Mouse (Mus musculus) lung, postnatal 4 days (tissue): ENCODE measurements around the gene Tpi1.
"Not testable (repeated sequence)": the region's sequence is repeated elsewhere in the genome, so short reads cannot be mapped to it uniquely, and the experiment has no call there.

ENCODE experiments used
- DNase-seq, 2 experiments: peaks; one replicate each; pipeline ENCODE4 v3.0.0; 2021

The Tpi1 gene

DNA sequence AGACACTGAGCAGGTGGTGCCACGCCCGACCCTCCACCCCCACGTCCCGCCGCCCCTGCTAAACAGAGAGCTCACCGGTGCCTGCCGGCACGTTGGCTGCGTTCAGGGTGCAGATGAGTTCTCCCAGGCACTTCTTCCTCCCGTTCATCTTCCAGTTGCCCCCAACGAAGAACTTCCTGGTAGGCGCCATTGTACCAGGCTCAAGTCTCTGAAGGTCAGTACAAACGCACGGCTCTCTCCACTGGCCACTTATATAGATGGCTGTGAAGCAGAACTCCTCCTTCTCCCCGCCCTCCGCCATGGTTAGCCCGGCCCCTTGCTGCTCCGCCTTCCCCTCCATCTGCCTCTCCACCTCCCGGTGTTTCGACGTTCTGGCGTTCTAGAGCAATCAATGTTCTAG, at the start of gene Tpi1:
TSS of gene Tpi1 (minus strand) at position 364 of the 400 bp plus-strand sequence.
- peak; percentile 93 to 94 for DNase-seq

- DNase-seq, result no peak
These were observed 49.1 kb upstream of the Tpi1 start for GRCm38 (mm10) chr6:124863125-124863657.

DNA sequence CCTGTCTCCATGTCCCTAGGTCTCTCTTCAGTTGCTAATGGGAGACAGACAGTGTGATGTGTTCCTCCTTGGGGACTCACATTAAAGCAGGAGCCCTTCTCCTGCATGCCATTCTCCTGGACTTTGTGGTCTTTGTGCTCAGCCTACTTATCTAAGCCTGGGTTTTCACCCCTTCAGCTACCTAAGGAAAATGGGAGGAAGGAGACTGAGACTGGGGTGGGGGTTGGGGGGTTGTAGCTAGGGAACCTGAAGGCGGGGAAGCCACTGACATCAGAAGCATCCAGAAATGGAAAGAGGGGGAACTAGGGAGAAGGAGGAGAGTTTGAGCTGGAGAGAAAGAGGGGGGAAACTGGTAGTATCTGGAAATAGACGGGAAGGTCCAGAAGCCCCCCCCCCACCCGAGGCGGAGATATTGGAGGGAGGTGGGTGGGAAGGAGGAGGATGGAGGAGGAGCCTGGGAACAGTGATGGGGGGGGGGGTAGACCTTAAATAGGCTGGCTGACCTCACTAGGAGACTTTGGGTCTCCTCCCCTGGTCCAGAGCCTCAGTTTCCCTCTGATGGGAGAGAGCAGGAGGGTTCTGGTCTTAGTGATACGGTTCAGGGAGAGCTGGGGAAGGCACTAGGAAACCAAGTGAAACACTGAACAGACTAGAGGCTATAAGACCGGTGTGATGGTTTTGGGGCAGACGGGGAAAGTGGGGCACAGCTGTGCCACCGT, 48.5 kb upstream of the Tpi1 start:
- DNase-seq, result no peak

GRCm38 (mm10) chr6:124861802-124862201, 47.7 kb upstream of the Tpi1 start:
- no peak for DNase-seq

GRCm38 (mm10) chr6:124861266-124861665, 47.2 kb upstream of the Tpi1 start:
- DNase-seq, result no peak

- DNase-seq, result no peak
These were observed 46.4 kb upstream of the Tpi1 start for GRCm38 (mm10) chr6:124860511-124860910.

DNA sequence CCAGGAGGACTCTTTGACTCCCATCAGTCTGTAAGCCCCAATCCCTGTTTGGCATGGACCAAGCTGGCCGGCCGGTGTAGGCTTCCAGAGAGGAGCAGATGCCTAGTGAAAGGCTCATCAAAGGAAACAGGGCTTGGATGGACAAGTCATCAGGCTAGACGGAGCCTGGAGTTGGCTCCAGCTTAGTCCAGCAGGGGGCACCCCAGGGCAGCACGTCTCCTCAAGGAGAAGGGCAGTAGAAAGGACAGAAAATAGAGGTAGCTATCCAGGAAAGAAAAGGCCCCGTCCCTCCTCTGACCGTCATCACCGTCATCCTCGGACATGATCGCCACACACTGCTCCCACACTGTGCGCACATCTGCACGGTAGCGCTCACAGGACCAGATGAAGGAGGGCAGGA, 45.6 kb upstream of the Tpi1 start:
- peak; percentile 82 to 90 for DNase-seq

DNA sequence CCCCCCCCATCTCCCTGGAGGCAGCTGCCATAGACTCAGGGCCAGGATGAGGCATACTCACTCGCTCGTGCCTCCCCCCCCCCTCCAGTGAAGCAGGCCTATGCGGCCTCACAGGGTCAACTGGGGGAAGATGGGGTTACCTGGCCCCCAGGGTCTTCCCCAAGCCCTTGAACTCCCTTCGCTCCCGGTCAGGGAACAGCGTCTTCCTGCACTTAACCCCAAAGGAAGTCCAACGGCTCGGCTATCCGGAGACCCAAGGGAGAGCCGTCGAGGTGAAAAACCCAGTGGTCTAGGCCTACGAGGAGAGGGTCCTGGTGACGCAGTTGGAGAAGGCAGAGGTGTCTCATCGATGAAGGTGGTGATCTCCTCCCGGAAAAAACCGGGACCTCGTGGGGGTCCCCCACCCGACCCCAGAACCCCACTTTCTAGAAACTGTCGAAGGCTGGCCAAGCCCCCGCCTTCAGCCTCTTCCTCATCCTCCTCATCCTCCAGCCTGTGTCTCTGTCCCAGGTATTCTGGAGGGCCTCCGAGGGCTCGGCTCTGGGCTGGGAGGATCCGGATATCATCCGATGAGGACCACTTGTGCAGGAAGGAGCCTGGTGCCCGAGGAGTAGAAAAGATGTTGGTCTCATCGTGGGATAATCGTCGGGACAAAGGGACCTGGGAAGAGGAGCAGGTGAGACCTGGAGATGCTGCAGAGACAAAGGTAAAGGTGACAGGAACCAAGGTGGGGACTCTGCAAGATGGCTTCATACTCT, 44.6 kb upstream of the Tpi1 start:
- no peak for DNase-seq

DNA sequence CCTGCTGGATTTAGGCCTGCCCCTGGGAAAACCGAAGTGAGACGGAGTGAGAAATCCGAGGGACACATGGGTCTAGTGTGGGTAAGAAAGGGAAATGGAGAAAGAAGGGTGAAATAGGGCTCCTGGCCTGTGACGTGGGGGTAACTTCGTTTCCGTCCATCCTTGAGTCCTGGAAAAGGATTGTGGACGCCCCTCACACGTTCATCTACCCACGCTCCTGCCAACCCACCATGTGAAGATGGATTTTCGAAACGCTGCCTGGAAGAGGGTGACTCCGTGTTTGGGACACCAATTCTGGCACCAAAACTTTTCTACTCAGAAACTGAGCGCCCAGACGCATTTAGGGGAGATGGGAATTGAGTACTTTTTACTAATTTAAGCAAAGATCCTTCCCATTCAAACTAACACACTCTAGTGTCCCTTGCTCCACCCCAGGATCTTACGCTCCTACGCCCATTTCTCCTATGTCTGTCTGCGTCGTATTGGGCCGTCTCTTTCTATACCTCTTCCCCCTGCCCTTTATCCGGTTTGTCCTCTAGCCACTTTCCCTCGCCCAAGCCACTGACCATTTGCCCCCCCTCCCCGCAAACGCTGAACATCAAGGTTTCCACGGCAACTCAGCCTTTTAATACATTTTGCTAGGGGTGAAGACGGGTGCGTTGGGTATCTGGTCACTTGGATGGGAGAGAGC, 43.9 kb upstream of the Tpi1 start:
- no peak for DNase-seq

DNA sequence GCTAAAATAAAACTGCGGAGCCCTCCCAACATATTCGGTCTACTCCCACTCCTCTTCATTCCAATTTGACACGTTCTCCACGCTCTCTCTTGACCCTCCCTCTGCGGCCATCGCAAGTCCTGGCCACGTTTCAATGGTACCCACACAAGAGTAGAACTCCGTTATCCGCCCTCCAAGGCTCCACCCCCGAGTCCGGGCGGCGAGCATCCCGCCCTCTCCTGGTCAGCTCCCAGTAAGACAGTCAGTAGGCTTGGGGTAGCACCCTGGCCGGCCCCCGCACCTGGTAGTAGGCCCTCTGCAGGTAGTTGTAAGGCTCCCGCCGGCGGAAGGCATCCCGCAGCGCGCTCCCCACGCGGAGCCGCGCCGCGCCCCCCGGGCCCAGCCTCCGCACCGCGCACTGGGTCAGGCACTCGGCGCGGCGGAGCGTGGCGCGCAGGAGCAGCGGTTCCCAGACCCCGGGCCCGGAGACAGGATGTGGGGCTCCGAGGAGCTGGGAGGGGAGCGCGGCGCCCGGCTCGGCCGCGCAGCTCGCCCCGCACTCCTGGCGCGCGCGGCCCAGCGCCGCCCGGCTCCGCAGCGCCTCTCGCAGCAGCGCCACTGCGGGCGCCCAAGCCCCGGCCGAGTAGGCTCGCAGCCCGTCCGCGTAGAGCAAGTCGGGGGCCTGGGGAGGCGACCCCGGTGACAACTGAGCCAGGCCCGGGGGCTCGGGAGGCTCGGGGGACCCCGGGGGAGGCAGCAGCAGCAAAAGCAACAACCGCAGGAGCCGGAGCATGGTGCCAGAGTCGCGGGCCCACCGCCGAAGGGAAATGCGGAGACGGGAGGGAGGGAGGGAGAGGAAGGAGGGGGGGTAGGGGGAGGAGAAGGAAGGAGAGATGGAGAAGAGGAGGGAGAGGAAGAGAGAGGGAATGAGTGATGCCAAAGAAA, 43.1 kb upstream of the Tpi1 start, which contains the start of gene P3h3:
TSS of gene P3h3 (minus strand) at position 837 of the 924 bp plus-strand sequence.
- peak; percentile 87 to 88 for DNase-seq

DNA sequence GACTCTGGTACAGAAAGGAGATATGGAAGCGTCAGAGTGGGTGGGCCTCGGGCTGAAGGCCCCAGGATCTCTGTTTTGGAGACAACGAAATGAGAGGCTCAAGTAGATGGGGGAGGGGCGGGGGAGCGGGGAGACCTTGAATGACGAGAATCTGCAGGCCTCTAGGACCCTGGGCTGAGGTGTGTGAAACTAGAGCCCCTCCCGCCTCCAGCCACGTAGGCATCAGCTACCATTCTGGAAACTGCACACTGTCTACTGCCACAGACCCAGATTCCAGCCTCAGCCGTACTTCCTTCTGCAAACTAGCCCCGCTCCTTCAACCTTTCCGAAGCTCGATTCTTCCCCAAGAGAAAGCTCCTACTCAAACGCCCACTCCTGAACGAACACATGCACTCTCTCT, 42.2 kb upstream of the Tpi1 start:
- no peak for DNase-seq

DNA sequence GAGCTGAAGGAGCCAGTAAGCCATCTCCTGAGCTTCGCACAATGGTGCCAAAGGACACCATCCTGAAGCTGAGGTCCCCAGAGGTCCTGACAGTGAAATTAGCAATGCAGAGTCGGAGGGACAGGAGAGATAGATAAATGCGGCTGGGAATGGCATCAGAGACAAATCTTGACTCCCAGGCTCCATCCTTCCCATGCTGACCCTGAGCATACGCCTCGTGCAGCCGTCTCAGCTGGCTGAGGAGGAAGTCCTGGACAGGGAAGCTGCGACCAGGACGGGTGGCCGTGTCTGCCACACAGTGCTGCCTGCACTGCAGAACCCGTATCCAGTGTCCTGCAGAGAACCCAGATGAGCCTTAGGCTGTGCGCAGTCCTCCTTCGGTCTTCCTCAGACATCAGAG, 40.6 kb upstream of the Tpi1 start:
- DNase-seq, result no peak

DNA sequence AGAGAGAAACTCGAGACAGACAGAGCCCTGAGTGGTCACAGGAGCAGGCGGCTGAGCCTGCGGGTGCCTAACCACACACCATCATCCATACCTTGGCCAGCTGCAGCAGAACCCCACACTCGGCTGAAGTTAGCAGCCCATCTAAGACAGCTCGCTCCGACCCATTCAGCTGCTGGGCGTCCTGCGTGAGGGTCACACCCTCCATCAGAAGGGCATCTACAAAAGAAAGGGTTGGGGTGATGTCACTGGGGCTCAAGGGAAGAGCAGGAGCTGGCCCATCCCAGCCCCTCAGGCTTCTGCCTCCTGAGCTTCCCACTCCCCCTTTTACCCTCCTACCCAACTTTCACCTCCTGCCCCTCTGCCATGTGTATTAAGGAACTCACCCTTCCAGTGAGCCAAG, 36.4 kb upstream of the Tpi1 start:
- DNase-seq, result no peak

DNA sequence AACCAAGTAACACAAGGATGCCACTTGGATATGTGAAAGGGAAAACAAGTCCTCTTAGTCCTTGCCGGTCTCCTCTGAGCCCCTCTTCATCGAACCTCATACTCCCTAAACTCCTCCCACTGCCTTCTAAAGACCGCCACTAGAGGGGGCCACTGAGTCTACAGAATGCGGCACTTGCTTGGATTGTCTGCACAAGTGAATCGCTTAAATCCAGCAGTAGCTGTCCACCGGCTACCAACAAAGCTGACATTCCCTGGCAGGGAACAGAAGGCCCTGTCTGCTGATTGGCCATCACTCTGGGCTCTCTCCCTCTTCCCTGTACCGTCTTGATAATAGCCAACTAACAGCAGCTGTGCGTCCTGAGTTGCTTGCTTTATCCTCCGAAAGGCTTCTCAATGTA, 33.2 kb upstream of the Tpi1 start:
- DNase-seq, result peak; percentile 87 to 94

DNA sequence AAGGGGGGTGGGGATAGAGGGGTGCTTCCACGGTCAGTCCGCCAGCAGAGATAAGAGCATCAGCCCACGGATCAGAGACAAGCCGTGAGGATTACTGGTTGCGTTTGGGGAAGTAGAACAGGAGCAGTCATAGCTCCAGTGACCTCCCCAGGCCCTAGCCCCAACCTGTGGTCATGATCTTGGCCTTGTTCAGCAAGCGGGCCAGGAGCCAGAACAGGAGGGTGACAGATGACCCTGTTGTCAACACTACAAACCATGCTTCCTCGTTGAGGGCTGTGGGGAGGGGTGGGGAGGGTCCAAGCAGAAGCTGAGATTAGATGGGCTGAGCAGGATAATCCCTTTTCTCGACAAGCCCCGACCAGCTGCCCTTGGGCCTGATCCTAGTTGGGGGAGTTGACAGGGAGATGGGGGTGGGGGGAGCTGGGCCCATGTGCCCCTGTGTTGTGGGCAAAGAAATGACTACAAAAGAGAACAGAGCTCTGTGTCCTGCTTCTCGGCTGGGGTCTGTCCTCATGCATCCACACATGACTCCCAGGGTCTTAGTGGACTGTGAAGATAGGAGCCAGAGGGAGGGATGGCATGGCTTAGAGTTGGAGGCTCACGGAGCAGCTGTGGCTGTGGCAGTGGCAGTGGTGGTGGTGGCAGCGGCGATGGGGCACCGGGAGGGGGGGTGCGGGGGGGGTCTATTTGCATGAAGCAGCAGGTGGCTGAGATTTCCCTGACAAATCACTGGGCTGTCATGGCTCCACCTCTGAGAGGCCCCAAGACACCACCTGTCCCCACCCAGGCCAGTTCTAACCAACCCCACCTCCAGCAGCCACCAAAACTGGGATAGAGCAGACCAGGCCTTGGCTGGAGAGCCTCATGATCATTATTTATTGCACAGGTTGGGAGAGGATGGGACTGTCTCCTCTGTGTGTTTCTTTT, 26.4 kb upstream of the Tpi1 start, which contains the start of gene Gnb3:
TSS of gene Gnb3 (minus strand) at position 35 of the 927 bp plus-strand sequence.
- no peak for DNase-seq

- no peak for DNase-seq
These were observed 25.7 kb upstream of the Tpi1 start for GRCm38 (mm10) chr6:124839805-124840204.

GRCm38 (mm10) chr6:124836411-124836810, 22.3 kb upstream of the Tpi1 start:
- DNase-seq, result peak in 1 of 2 experiments; percentile 41

DNA sequence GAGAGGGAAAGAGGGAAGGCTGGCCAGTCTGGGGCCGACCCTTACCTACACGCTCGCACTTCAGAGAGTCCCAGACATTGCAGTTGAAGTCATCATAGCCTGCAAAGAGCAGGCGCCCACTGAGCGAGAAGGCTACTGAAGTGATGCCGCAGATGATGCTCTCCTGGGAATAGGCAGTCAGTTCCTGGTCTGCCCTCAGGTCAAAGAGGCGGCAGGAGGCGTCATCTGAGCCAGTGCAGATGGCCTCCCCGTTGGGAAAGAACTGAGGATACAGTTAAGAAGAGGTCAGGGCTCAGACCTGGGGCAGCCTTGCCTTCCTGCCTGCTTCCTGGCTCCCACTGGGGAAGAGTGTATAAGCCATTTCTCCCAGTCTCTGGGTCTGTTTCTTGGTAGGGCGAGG, 21.4 kb upstream of the Tpi1 start:
- DNase-seq, result peak in 1 of 2 experiments; percentile 73

DNA sequence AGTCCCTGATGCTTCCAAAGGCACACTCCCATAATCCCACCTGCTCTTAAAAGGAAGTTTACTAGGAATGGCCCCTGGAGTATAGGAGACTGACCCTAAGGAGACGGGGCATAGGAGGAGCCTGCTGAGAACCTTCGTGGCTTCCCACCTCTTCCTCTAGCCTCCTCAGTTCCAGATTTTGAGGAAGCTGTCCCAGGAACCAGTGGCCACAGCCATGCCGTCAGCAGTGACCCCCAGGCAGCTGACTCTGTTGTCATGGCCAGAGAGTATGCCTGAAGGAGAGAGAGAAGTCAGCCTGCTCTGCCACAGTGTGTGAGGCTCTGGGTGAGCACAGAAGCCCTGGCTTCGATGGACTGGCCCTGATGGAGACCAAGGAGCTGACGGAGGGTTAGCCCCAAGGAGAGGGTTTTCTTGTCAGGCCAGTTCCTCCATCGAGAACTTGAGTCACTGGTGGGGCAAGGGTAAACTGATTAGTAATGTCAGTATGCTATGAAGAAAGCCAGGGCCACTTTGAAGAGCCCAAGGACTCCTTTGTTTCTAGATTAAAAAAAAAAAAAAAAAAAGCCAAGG, 20.5 kb upstream of the Tpi1 start:
- DNase-seq, result no peak

GRCm38 (mm10) chr6:124831649-124832048, 17.6 kb upstream of the Tpi1 start:
- no peak for DNase-seq

- DNase-seq, result not testable (repeated sequence)
These were observed 17.1 kb upstream of the Tpi1 start for GRCm38 (mm10) chr6:124831199-124831598.
